9 mouse cellular contexts compared by ENCODE assay signal in the genomic region with DNA sequence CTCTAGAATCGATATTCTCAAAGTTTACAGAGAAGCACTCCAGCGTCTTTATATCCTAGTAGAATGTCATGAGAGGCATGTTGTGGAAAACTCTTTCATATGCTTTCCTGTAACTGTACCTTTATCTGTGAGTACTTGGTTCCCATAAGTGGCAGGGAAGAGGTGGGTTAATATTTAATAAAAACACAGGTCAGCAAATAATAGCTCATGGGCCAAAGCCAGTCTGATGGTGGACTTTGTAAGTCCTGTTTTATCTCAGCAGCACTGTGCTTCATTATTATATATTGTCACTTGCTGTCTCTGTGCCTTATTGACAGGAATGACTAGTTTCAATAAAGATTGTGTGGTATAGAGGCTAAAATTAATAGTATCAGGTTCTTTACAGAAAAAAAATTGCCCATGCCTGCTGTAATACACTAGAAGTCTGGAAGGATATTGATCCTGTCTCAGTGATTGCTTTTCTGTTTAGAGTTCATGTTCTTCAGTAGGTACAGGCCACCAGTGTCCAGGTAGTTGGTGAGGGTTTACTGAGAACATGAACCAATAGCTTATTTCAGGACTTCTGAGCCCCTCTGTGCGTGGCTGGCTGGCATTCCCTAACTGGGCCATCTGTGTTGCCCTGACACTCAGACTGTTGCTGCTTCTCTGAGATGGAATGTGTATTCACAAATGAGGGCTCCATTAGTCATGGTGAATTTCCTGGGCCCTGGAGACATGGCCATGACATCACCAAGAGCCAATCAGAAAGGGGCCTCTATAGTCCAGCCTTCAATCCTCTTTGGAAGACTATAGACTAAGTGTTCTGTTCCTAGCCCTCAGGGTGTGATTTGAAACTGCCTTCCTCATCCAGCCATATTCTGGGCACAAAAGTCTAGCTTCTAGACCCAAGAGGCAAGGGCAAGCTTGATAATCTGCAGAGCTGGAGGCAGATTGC.
DNase-seq lines count a peak whose midpoint lies in the region; ATAC-seq and TF ChIP-seq lines count a peak whose summit lies in the region.
"Had no signal": no experiment of that assay in that cellular context is flagged by ENCODE, and none has a peak within 500 bp of the region (broad histone marks: within the 10 kb centered on the region; RNA-seq: fewer than 3 reads in every experiment).

No protein-coding gene starts in this region.

- peaks cover 17% of the 10 kb centered on the region for H3K4me1 ChIP-seq in heart, embryonic 11.5 days (ENCODE audit: control insufficient read depth, insufficient read depth, low read length)
- no peaks in the 10 kb centered on the region; the same call in 1 of the 2 replicates for H3K4me1 ChIP-seq in cortical plate, adult 2 months (ENCODE audit: control insufficient read depth, insufficient read depth, low read length)
- H3K4me1 ChIP-seq in hindbrain, embryonic 15.5 days (replicated peaks), result peaks cover 7% of the 10 kb centered on the region; the same call in 1 of the 2 replicates
- peaks cover 16% of the 10 kb centered on the region for H3K4me1 ChIP-seq in liver, embryonic 16.5 days (ENCODE audit: control insufficient read depth, low read depth, low read length)

- H3K4me2 ChIP-seq in heart, embryonic 11.5 days, result no peak overlapping the region
- no peak overlapping the region for H3K4me2 ChIP-seq in hindbrain, embryonic 15.5 days
- H3K4me2 ChIP-seq in liver, embryonic 16.5 days (ENCODE audit: low read depth, low read length), result no peak overlapping the region

- H3K4me3 ChIP-seq in heart, embryonic 11.5 days (ENCODE audit: low read depth, low read length), result no peak overlapping the region
- H3K4me3 ChIP-seq in cortical plate, adult 2 months (ENCODE audit: insufficient read depth, low read length), result no peak overlapping the region
- H3K4me3 ChIP-seq in hindbrain, embryonic 15.5 days, result no peak overlapping the region
- H3K4me3 ChIP-seq in liver, embryonic 16.5 days (ENCODE audit: low read depth, low read length), result no peak overlapping the region

- H3K9ac ChIP-seq in heart, embryonic 11.5 days (ENCODE audit: low read depth, low read length), result no peak overlapping the region
- H3K9ac ChIP-seq in hindbrain, embryonic 15.5 days, result no peak overlapping the region
- H3K9ac ChIP-seq in liver, embryonic 16.5 days (ENCODE audit: low read depth, low read length), result no peak overlapping the region

- no peak for TF ChIP-seq CTCF in cortical plate, adult 2 months (IDR thresholded peaks at IDR 0.05; ENCODE audit: extremely low read depth, insufficient read depth, low read length)

- no peak for ATAC-seq in heart, embryonic 11.5 days (replicated peaks; ENCODE audit: insufficient number of reproducible peaks, low FRiP score, low TSS enrichment)
- ATAC-seq in hindbrain, embryonic 15.5 days (ENCODE audit: low FRiP score, low read depth), result peak; percentile 93
- ATAC-seq in liver, embryonic 16.5 days (ENCODE audit: low read depth), result peak; percentile 73

- TF ChIP-seq POLR2A in cortical plate, adult 2 months (IDR thresholded peaks at IDR 0.05; ENCODE audit: extremely low read depth, insufficient read depth, low read length), result no peak

- H3K27me3 ChIP-seq in heart, embryonic 11.5 days (ENCODE audit: control insufficient read depth, insufficient read depth, low read length), result no peaks in the 10 kb centered on the region
- no peaks in the 10 kb centered on the region for H3K27me3 ChIP-seq in hindbrain, embryonic 15.5 days
- H3K27me3 ChIP-seq in liver, embryonic 16.5 days (ENCODE audit: control insufficient read depth, insufficient read depth, low read depth, low read length), result no peaks in the 10 kb centered on the region
- H3K27me3 ChIP-seq: CH12.LX had no signal

- H3K27ac ChIP-seq in heart, embryonic 11.5 days (ENCODE audit: low read depth, low read length), result 0 out of 2 replicates have a peak overlapping the region, but pooled peaks have one; percentile 1
- 0 out of 2 replicates have a peak overlapping the region, but pooled peaks have one; percentile 22 for H3K27ac ChIP-seq in cortical plate, adult 2 months (ENCODE audit: insufficient read depth, low read length)
- H3K27ac ChIP-seq in hindbrain, embryonic 15.5 days (replicated peaks), result peak overlapping the region; percentile 57
- H3K27ac ChIP-seq in liver, embryonic 16.5 days (ENCODE audit: low read length), result peak overlapping the region; percentile 82

- no peaks in the 10 kb centered on the region for H3K36me3 ChIP-seq in heart, embryonic 11.5 days (ENCODE audit: control insufficient read depth, insufficient read depth, low read length)
- H3K36me3 ChIP-seq in hindbrain, embryonic 15.5 days, result no peaks in the 10 kb centered on the region
- H3K36me3 ChIP-seq in liver, embryonic 16.5 days (ENCODE audit: control insufficient read depth, insufficient read depth), result no peaks in the 10 kb centered on the region

- WGBS in heart, embryonic 11.5 days (ENCODE audit: insufficient replicate concordance), result 72% methylated on average over 3 of the region's 3 CpGs
- WGBS in hindbrain, embryonic 15.5 days, result 61% methylated on average over 3 of the region's 3 CpGs
- WGBS in liver, embryonic 16.5 days (ENCODE audit: insufficient replicate concordance), result 66% methylated on average over 3 of the region's 3 CpGs

- no peak for DNase-seq in heart, adult 11 months
- no peak for DNase-seq in spleen, adult 12 weeks (ENCODE audit: low spot score)
- DNase-seq in testis, postnatal 10 days (ENCODE audit: low spot score), result no peak
- DNase-seq in spleen, adult 18-20 months, result no peak

- H3K9me3 ChIP-seq in heart, embryonic 11.5 days (replicated peaks; ENCODE audit: control insufficient read depth, low read length), result no peaks in the 10 kb centered on the region
- H3K9me3 ChIP-seq in hindbrain, embryonic 15.5 days, result no peaks in the 10 kb centered on the region
- H3K9me3 ChIP-seq in liver, embryonic 16.5 days (replicated peaks; ENCODE audit: control insufficient read depth, low read length), result no peaks in the 10 kb centered on the region

Comparison
In these comparisons a context has a peak if more than half of its experiments do, and no peak if none do; other contexts are left out.
1. H3K27ac ChIP-seq: peak in every context shown above with its lines; median percentile 82 in liver, embryonic 16.5 days; 57 in hindbrain, embryonic 15.5 days; 22 in cortical plate, adult 2 months; 1 in heart, embryonic 11.5 days.